Mouse (Mus musculus): ENCODE measurements around the gene 4930523C07Rik. TPM values are rescaled to one million over a fixed set of nuclear protein-coding genes. Genes with fewer than 3 reads are reported as not detected.

The 4930523C07Rik gene
- polyA plus RNA-seq, 1 experiment from 2014 or later: 35.2 TPM

- H3K4me2 ChIP-seq (ENCODE audit: low read length): no peak overlapping the region
- H3K27me3 ChIP-seq (ENCODE audit: insufficient read depth, low read length): no peaks in the 10 kb centered on the region
- no peak for TF ChIP-seq CTCF (IDR thresholded peaks at IDR 0.05; ENCODE audit: low read depth)
- WGBS: 64% methylated on average over 1 of the region's 1 CpGs
- no peaks in the 10 kb centered on the region for H3K36me3 ChIP-seq (ENCODE audit: insufficient read depth, low read length)
- no peak overlapping the region for H3K4me3 ChIP-seq (replicated peaks; ENCODE audit: low read depth, low read length)
- DNase-seq (ENCODE audit: low spot score): peak; percentile 21
- no peak overlapping the region for H3K27ac ChIP-seq
- H3K4me1 ChIP-seq (replicated peaks; ENCODE audit: insufficient read depth, low read length): no peaks in the 10 kb centered on the region
- no peaks in the 10 kb centered on the region for H3K9me3 ChIP-seq (replicated peaks; ENCODE audit: low read length)
- H3K9ac ChIP-seq (ENCODE audit: low read depth, low read length): no peak overlapping the region
- ATAC-seq (replicated peaks; ENCODE audit: low FRiP score, low read depth): peak; percentile 15; the same call in 1 of the 2 replicates
Observed at GRCm38 (mm10) chr1:160084239-160084638, 40.1 kb downstream of the 4930523C07Rik start.

DNA sequence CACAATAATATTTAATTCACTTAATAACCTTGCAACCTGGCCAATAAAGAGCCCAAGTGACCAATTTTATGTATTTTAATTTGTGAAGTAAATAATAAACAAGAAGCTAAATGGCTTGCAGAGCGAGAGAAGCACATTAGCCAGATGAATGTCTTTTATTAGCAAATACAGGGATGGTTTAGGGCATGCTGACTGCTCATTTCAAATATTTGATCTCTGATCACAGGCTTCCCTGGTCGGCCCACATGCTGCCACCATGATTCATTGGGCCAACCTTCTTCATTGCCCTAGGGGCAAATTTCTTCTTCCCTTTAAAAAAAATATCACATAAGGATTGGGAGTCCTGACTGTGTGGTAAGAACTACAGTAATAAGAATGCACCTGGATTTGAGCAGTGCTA lies 42.5 kb downstream of the 4930523C07Rik start:
- Histone ChIP-seq H3K4me2 (ENCODE audit: low read length) (no peak overlapping the region), H3K9ac (ENCODE audit: low read depth, low read length) (no peak overlapping the region), H3K27ac (no peak overlapping the region), H3K36me3 (ENCODE audit: insufficient read depth, low read length) (no peaks in the 10 kb centered on the region), H3K4me3 (replicated peaks; ENCODE audit: low read depth, low read length) (no peak overlapping the region), H3K9me3 (replicated peaks; ENCODE audit: low read length) (no peaks in the 10 kb centered on the region), H3K27me3 (ENCODE audit: insufficient read depth, low read length) (no peaks in the 10 kb centered on the region), H3K4me1 (replicated peaks; ENCODE audit: insufficient read depth, low read length) (no peaks in the 10 kb centered on the region)
- ATAC-seq (replicated peaks; ENCODE audit: low FRiP score, low read depth): no peak
- DNase-seq (ENCODE audit: low spot score): no peak
- TF ChIP-seq CTCF (IDR thresholded peaks at IDR 0.05; ENCODE audit: low read depth): no peak
- 68% methylated on average over 2 of the region's 2 CpGs for WGBS

- no peaks in the 10 kb centered on the region for H3K27me3 ChIP-seq (ENCODE audit: insufficient read depth, low read length)
- no peaks in the 10 kb centered on the region for H3K36me3 ChIP-seq (ENCODE audit: insufficient read depth, low read length)
- 88% methylated on average over 5 of the region's 5 CpGs for WGBS
- no peak overlapping the region for H3K9ac ChIP-seq (ENCODE audit: low read depth, low read length)
- H3K4me2 ChIP-seq (ENCODE audit: low read length): no peak overlapping the region
- DNase-seq (ENCODE audit: low spot score) (peak; percentile 70), ATAC-seq (replicated peaks; ENCODE audit: low FRiP score, low read depth) (no peak)
- peak; percentile 70 for TF ChIP-seq CTCF (IDR thresholded peaks at IDR 0.05; ENCODE audit: low read depth)
- no peak overlapping the region for H3K27ac ChIP-seq
- H3K4me3 ChIP-seq (replicated peaks; ENCODE audit: low read depth, low read length): no peak overlapping the region
- H3K9me3 ChIP-seq (replicated peaks; ENCODE audit: low read length): no peaks in the 10 kb centered on the region
- H3K4me1 ChIP-seq (replicated peaks; ENCODE audit: insufficient read depth, low read length): no peaks in the 10 kb centered on the region
Observed at GRCm38 (mm10) chr1:160099659-160100302, 55.6 kb downstream of the 4930523C07Rik start.

GRCm38 (mm10) chr1:160100996-160101395 lies 56.8 kb downstream of the 4930523C07Rik start:
- no peak overlapping the region for H3K27ac ChIP-seq
- WGBS: 58% methylated on average over 5 of the region's 5 CpGs
- H3K4me1 ChIP-seq (replicated peaks; ENCODE audit: insufficient read depth, low read length): no peaks in the 10 kb centered on the region
- no peaks in the 10 kb centered on the region for H3K36me3 ChIP-seq (ENCODE audit: insufficient read depth, low read length)
- DNase-seq (ENCODE audit: low spot score) (no peak), ATAC-seq (replicated peaks; ENCODE audit: low FRiP score, low read depth) (no peak)
- no peak overlapping the region for H3K9ac ChIP-seq (ENCODE audit: low read depth, low read length)
- no peaks in the 10 kb centered on the region for H3K9me3 ChIP-seq (replicated peaks; ENCODE audit: low read length)
- no peaks in the 10 kb centered on the region for H3K27me3 ChIP-seq (ENCODE audit: insufficient read depth, low read length)
- TF ChIP-seq CTCF (IDR thresholded peaks at IDR 0.05; ENCODE audit: low read depth): no peak
- H3K4me3 ChIP-seq (replicated peaks; ENCODE audit: low read depth, low read length): no peak overlapping the region
- H3K4me2 ChIP-seq (ENCODE audit: low read length): no peak overlapping the region

DNA sequence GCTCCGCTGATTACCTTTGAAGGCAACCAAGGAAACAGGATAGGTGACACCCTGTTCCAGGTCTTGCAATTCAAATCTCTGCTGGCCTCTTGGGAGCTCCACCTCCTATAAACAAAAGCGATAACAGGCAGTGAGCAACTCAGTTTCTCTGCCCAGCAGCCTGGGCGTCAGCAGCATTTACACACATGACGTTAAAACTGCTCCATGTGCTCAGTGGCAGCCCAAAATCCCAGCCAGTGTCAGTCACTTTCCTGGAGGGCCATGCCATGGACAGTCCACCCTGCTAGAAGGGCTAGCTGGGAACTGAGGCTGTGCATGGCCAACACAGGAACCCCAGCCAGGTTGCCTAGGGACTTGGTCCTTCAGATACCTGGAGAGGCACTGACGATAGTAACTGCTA lies 61.2 kb downstream of the 4930523C07Rik start:
- TF ChIP-seq CTCF (IDR thresholded peaks at IDR 0.05; ENCODE audit: low read depth): no peak
- ATAC-seq (replicated peaks; ENCODE audit: low FRiP score, low read depth) (no peak), DNase-seq (ENCODE audit: low spot score) (no peak)
- no peak overlapping the region for H3K9ac ChIP-seq (ENCODE audit: low read depth, low read length)
- H3K27ac ChIP-seq: no peak overlapping the region
- WGBS: 84% methylated on average over 5 of the region's 5 CpGs
- no peaks in the 10 kb centered on the region for H3K27me3 ChIP-seq (ENCODE audit: insufficient read depth, low read length)
- no peak overlapping the region for H3K4me3 ChIP-seq (replicated peaks; ENCODE audit: low read depth, low read length)
- no peak overlapping the region for H3K4me2 ChIP-seq (ENCODE audit: low read length)
- H3K36me3 ChIP-seq (ENCODE audit: insufficient read depth, low read length): no peaks in the 10 kb centered on the region
- no peaks in the 10 kb centered on the region for H3K9me3 ChIP-seq (replicated peaks; ENCODE audit: low read length)
- no peaks in the 10 kb centered on the region for H3K4me1 ChIP-seq (replicated peaks; ENCODE audit: insufficient read depth, low read length)

DNA sequence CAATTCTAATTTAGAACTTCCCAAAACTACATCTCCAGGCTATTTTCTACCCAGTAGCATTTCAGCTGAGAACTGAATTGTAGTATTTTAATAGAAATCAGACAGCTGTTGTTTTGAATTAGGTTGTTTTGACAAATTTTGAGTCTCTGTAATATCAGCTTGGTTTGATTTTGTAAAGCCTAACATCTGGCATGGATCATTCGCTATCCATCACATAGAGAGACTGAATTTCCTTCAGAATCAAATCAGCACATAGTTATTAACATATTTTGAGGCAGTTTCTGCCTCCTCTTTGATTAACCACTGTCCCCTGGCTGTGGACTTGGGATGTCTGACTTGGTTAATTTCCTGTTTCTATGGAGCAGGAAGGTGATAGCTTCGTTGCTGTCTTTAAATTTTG lies 64.4 kb downstream of the 4930523C07Rik start:
- Histone ChIP-seq H3K4me1 (replicated peaks; ENCODE audit: insufficient read depth, low read length) (no peaks in the 10 kb centered on the region), H3K9ac (ENCODE audit: low read depth, low read length) (no peak overlapping the region), H3K4me2 (ENCODE audit: low read length) (no peak overlapping the region), H3K27ac (no peak overlapping the region), H3K4me3 (replicated peaks; ENCODE audit: low read depth, low read length) (no peak overlapping the region), H3K36me3 (ENCODE audit: insufficient read depth, low read length) (no peaks in the 10 kb centered on the region), H3K27me3 (ENCODE audit: insufficient read depth, low read length) (no peaks in the 10 kb centered on the region), H3K9me3 (replicated peaks; ENCODE audit: low read length) (no peaks in the 10 kb centered on the region)
- WGBS: 78% methylated on average over 2 of the region's 2 CpGs
- DNase-seq (ENCODE audit: low spot score): no peak
- ATAC-seq (replicated peaks; ENCODE audit: low FRiP score, low read depth): no peak
- TF ChIP-seq CTCF (IDR thresholded peaks at IDR 0.05; ENCODE audit: low read depth): no peak

DNA sequence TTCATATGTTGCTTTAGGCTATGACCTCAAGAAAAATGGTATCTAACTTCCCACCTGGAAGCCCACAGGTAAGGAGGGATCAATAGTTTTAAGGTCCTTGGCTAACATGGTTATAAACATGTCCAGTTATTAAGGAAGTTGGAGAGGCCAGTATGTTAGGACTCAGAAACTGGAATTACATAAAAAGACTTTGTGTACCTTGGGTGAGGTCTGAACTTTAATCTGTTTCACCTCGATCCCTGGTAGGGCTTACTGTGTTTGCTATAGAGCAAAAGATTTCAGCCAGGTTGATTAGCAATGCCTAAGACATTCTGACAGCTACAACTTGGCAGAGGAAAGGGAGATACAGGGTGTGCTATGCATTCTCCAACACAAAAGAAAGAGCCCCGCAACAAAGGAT lies 79.8 kb downstream of the 4930523C07Rik start:
- WGBS: 88% methylated on average over 2 of the region's 2 CpGs
- DNase-seq (ENCODE audit: low spot score) (no peak), ATAC-seq (replicated peaks; ENCODE audit: low FRiP score, low read depth) (no peak)
- Histone ChIP-seq H3K4me2 (ENCODE audit: low read length) (no peak overlapping the region), H3K4me3 (replicated peaks; ENCODE audit: low read depth, low read length) (no peak overlapping the region), H3K27ac (no peak overlapping the region), H3K4me1 (replicated peaks; ENCODE audit: insufficient read depth, low read length) (no peaks in the 10 kb centered on the region), H3K27me3 (ENCODE audit: insufficient read depth, low read length) (no peaks in the 10 kb centered on the region), H3K36me3 (ENCODE audit: insufficient read depth, low read length) (no peaks in the 10 kb centered on the region), H3K9ac (ENCODE audit: low read depth, low read length) (no peak overlapping the region), H3K9me3 (replicated peaks; ENCODE audit: low read length) (no peaks in the 10 kb centered on the region)
- TF ChIP-seq CTCF (IDR thresholded peaks at IDR 0.05; ENCODE audit: low read depth): no peak

Other genes starting within 250 kb of the 4930523C07Rik start
- gene Tnn, start 109.2 kb downstream of the 4930523C07Rik start, polyA plus RNA-seq (2015; fragmentation: Nextera tagmentation; extraction: Ambion mirVana): 0.66 and 0.72 TPM in 2 replicates
- gene Mrps14, start 150.8 kb downstream of the 4930523C07Rik start, polyA plus RNA-seq (2015; fragmentation: Nextera tagmentation; extraction: Ambion mirVana): 316 and 330 TPM in 2 replicates
- gene Cacybp, start 168.5 kb downstream of the 4930523C07Rik start, polyA plus RNA-seq (2015; fragmentation: Nextera tagmentation; extraction: Ambion mirVana): 180 and 182 TPM in 2 replicates

All from kidney, postnatal 0 days (tissue).